Mouse (Mus musculus) mature B cell (primary cell): ENCODE measurements at regions not wholly inside any gene's neighbourhood (a gene's known extent, or its start where the extent isn't known, plus 50 kb on each side); places are given as distances from the start of the nearest gene placed in this dataset.
"Not testable (repeated sequence)": the region's sequence is repeated elsewhere in the genome, so short reads cannot be mapped to it uniquely, and the experiment has no call there.

Experiments
- in situ Hi-C: fragments of 300-500 bp; cut with MboI; formaldehyde crosslinking; loops from 2 replicates; pipeline ENCODE4 v1.14.3; 2019

DNA sequence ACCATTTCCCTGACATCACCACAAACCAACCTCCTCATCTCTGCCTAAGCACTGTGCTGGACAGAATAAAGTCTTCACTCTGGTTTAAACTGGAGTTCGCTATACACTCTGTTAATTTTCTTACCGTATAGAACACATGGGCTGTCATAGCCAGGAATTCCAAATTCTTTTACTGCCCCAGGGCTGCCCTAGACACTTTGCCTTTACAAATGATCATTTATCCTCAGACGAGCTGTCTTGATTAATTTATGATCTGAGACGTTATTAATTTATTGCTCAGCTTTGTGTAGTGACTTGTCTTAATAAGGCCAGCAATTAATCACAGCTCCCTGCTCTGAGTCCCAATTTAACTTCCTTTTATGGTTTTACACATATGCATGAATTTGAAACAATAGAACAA is 125.2 kb upstream of the Lnx1 start:
- in situ Hi-C loops: no loop called here

- in situ Hi-C loops: no loop called here
Observed at GRCm38 (mm10) chr5:74825517-74826254, 123.0 kb upstream of the Lnx1 start.

GRCm38 (mm10) chr5:74823719-74824118 is 121.0 kb upstream of the Lnx1 start:
- in situ Hi-C loops: no loop called here

DNA sequence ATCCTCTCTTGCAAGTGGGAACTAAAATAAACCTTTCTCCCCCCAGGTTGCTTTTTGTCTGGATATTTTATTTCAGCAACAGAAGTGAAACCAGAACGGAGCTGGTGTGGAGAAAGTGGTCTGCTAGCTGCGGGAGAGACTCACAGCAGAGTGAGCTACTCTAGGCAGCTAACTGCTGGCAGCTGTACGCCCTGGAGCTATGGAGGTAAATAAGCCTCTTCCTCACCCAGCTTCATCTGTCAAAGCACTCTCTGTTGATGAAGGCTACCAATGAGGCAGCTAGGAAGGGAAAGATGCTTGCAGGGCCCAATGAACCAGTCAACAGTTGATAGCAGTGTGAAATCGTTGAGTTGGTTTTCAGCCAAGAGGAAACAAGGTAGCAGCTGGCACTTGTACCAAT is 119.3 kb upstream of the Lnx1 start:
- in situ Hi-C loops: no loop called here

- in situ Hi-C loops: no loop called here
Observed at GRCm38 (mm10) chr5:74816523-74816922, 113.8 kb upstream of the Lnx1 start.

DNA sequence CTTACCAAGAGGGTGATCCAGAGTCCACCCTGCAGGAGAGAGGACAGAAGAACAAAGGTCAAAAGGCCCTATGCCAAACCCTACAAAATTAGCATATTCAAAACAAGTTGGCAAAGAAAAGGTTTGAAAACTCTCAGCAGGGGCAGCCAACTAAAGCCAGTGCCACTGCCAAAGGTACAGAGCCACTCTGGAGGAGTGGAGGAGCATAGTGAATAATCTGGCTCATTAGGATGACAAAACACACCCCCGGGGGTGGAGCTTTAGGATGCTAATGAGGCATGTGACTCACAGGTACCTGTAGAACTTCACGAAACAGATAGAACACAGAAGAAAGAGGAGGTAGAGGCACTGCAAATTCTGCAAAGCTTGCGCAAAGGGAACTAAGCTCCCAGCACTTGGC is 110.7 kb upstream of the Lnx1 start:
- in situ Hi-C loops: no loop called here

DNA sequence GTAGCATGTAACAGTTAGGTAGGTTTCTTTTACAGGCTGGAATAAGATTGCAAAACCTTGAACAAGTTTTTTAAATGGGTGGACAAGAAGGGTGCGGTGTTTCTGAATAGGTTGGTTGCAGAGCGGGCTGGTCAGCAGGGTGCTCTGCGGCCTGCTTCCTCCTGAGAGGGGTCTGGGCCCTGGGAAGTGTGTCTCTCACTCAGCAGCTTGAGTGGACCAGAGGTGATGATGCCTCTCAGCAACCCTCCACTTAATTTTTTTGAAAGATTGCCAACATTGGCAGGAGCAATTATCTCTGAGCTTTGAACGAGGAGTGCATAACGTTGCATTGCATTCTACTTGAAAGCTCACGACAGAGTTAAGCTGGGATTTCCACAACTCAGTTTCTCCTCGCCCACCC is 108.3 kb upstream of the Lnx1 start:
- in situ Hi-C loops: no loop called here

- in situ Hi-C loops: no loop called here
Observed at GRCm38 (mm10) chr5:74807581-74808221, 105.0 kb upstream of the Lnx1 start.

DNA sequence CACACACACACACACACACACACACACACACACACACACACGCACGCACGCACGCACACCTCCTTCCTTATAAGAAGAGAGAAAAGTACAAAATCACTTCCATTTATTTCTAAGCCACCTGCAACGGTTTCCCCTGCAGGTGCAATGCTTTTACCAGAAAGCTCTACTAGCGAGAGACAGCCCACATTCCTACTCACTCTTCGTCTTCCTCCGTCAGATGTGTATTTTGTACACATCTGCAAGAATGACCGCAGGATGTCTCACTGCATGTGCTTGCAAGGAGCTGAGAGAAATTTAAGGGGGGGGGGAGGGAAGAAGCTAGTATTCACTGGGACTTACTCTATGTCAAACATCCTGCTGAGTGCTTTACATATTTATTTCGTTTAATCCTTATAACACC is 99.2 kb upstream of the Lnx1 start:
- in situ Hi-C loops: no loop called here

DNA sequence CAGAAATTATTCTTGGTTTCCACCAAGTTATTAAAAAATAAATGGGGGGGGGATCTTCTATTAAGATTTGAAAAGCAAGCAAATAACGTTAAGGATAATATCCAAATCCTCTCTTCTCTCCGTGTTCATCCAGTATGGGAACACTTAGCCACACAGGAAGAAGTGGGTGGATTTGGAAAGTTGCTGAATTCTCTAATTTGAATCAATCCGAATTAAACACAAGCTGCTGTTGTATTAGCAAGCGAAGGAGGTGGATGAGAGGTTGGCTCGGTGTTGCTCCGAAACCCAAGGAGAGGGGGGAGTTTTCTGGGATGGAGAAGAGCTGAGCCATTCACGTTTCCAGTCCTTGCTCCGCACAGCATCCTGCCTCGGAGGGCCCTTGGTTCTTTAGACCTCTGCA is 97.6 kb upstream of the Lnx1 start:
- in situ Hi-C loops: no loop called here

DNA sequence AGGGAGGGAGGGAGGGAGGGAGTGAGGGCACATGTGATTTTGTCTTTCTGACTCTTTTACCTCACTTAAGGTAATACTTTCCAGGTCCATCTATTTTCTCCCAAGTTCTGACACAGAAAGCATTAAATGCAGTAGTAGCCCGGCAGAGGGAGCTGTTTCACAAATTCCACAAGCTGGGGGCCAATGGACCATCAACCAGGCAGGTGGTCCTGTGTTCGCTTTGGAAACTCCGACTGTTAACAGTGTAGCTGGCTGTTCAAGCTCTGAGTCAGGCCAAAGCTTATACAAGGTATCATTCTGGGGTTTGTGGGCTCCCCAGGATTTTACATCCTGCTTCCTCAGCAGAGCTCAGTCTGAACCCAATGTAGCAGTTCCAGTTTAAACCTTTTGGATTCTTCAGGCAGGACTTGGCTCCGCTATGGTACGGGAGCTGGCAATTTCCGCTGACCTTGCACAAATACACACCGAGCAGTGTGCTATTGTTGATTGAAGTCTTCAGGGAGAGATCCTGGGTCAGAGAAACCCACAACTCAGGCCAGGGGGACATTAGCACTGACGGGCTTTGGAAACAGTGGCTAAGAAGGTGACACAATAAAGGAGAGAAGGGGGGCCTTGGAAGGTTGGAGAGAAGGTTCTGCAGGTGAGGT is 93.8 kb upstream of the Lnx1 start:
- in situ Hi-C loops: no loop called here

DNA sequence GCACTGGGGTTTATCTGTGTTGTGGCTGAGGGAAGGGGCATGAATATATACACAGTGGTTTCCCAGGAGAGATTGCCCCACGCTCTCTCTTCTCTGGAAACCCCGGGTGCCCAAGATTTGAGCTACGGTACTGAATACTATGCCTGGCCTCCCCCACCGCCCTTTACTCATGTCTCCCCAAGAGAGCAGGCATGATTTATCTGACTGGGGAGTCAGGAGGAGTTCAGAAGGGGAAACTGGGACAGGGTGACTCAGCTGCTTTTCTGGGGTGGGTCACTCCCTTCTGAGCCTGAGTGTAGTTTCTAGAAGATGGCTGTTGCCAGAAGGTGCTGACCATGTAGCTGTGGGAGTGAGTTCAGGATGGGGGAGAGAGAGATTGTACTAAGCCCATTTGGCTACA is 92.0 kb upstream of the Lnx1 start:
- in situ Hi-C loops: no loop called here

DNA sequence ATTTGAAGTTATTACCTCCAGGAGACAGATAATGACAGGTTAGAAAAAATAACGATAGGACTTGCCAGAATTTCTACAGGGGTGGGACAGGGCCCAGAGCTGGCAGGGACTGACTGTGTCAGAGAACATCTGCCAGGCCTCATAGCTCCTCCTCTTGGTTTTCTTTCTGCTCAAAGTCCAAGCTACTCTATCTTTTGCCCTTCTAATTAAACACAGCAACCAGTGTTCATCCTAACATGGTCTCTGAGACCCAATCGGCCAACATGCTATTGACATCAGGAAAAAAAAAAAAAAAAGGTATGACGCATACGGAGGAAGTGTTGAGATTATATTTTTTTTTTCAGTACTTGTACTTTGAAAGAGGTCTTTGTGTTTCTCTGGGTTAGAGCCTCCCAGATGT is 90.7 kb upstream of the Lnx1 start:
- in situ Hi-C loops: no loop called here

DNA sequence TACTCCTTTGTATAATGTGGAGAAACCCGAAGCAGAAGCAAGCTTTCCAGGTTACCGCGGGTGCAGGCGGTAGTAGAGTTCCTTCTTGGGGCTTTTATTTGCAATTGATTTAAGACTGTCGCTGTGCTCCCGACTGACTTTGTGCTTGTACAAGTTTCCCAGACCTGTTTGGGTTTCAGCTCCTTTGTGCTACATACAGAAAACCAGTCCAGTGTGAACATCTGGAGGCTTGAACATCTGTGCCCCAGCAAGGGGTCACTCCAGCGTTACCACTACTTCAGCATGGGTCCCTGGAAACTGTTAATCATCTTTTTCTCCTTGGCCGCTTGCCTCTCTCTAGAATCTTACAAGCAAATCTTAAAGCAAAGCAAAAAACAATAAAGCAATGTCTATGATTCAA is 90.2 kb upstream of the Lnx1 start:
- in situ Hi-C loops: no loop called here

- in situ Hi-C loops: no loop called here
Observed at GRCm38 (mm10) chr5:74792301-74792700, 89.6 kb upstream of the Lnx1 start.

- in situ Hi-C loops: not testable (repeated sequence)
Observed at GRCm38 (mm10) chr5:74790501-74790900, 87.8 kb upstream of the Lnx1 start.

- in situ Hi-C loops: no loop called here
Observed at GRCm38 (mm10) chr5:74783906-74784305, 81.2 kb upstream of the Lnx1 start.

DNA sequence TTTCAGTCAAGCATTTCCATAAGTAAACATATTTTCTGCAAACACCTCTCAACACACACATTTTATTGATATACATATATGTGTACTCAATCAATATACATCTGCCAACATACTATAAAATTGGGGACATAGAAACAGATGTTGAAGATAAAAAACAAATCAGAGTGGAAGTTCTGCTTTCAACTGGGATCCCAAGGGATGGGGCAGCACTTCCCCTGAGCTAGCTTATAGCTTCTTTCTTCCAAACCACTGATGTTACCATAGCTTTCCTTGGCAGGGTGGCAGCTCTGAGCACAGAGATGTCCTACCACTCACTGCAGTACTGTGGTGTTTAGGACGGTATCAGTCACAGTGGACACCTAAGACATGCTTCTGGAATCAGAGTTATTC is 75.4 kb upstream of the Lnx1 start:
- in situ Hi-C loops: no loop called here

DNA sequence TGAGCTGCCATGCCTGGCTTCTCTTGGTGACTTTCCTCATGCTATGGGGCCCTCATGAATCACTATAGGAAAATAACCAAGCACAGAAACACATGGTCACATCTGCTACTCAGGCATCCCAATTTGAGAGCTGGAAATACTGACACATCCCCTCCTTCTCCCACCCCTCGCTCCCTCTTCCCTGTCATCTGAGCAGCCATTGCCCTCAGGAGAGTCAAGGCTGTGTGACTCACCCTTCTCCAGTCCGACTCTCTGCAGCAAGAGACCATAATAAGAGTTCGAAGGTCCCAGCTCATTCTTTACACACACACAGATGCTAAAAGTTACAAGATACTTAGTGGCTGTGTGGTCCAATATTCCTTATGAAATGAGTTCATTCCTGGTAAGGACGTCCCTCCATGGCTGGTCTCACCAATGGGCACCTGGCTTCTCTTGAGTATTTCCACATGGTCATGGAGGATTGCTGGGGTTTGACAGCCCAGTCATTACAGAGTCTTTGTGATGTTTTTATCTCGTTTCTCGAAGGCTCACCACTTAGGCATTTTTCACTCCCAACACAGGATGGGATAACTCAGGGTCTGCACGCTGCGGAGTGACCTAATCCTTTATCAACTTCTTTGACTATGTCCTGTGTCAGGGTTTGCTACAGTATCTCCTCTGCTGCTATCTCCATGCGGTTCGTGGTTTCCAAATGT is 74.8 kb upstream of the Lnx1 start:
- in situ Hi-C loops: no loop called here

DNA sequence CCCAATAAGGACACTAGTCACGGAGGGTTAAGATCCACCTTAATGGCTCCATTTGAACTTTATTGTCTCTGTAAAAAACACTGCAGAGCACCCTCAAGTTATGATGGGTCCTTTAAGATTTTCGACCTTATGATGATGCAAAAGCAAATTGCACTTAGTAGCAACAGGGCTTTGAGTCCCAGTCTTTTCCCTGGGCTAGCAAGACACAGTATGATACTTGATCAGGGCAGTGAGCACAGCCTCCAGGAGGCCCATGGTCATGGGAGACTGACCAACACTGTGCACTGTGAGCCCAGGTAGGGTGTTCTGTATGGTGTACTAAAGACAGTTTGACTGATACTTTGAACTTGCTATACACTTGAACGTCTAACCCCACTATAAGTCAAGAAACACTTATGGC is 73.4 kb upstream of the Lnx1 start:
- in situ Hi-C loops: no loop called here

DNA sequence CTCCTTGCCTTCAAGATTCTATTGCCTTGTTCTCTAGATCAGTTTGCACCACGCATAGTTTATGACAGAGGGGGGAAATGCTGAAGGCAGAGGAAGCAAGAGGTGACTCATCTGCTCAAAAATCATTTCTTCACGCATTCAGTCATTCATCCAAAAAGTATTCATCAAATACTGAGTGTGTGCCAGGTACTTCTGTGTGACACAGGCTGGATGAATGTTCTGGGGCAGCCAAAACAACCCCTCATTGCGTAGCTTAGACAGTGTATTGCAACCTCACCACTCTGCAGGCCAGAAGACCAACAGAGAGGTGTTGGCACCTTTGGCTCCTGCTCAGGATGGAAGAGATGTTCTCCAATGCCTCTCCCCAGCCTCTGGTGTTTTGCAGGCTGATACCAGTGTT is 72.9 kb upstream of the Lnx1 start:
- in situ Hi-C loops: no loop called here

DNA sequence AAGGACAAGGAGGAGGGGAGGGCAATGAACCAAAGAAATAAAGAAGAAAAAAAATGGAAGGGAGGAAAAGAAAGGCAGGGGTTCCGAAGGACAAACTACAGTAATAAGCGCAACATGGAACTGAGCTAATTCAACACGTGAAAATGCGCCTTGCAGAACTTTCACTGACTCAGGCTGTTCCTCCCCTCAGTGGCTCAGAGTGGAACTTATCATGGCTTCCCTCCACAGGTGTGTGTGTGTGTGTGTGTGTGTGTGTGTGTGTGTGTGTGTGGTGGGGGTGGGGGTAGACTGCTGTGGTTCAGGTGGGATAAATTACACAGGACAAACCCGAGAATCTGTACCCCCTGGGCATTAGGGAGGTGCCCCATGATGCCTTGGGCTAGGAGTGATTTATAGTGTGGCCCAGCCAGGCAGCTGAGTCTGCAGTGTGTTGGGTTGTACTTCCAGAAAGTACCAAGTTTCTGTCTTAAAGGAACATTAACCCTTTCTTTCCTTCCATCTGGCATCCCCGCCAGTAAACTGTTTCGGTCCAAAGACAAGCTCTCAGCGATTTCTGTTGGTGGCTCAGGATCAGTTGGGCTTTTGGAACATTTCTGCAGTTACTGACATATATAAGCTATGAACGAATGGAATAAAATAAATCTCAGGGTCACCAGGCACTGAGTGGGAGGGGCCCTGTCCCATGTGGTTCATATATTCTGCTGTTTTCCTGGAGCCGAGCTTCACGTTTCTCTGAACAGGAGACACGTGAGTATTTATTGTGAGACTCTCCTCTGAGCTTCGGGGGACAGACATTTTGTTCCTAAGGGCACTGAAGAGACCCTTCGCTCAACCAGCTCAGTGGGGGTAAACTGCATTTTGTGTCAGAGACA is 71.1 kb upstream of the Lnx1 start:
- in situ Hi-C loops: no loop called here
